Mouse (Mus musculus): ENCODE data around the gene Lsp1.

Lsp1 gene

DNA sequence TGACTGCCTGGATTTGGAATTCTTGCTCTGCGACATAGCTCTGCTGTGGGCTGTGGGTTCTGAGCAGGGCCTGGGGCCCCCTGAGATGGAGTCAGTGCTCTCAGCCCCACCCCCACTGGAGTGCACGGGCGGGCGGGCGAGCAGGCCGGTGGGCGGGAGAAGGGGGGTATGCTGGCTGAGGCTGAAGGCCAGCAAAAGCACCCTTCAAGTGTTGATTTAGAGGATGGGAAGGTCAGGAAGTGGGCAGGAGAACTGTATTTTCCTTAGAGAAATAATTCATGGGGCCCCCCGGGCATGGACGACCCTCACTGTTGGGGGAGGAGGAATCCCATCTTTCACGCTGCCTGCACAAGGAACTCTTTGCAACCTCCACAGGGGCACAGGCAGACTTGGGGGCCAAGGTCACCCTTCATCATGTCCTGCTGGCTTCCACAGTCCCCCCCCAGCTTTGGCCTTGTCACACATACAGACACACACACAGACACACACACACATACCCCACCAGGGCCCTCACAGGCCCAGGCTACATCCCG is 82.2 kb downstream of the Lsp1 start:
- DNase-seq, result no peak

All from thymus, postnatal 36 days (tissue).